Mouse (Mus musculus) heart, adult 18-20 months (tissue): ENCODE measurements around the gene Taar8a. TPM values are rescaled to one million over a fixed set of nuclear protein-coding genes. Genes with fewer than 3 reads are reported as not detected.
"Not testable (repeated sequence)": the region's sequence is repeated elsewhere in the genome, so short reads cannot be mapped to it uniquely, and the experiment has no call there.

Experiments
- DNase-seq, 2 experiments: peaks; one replicate each; pipeline ENCODE4 v3.0.0; 2021 to 2022; ENCODE audit warnings: mixed read lengths in 1 of 2
- long read RNA-seq, 2 experiments: library from polyadenylated mRNA; stranded (forward); transcript quantifications; one replicate each; pipeline ENCODE4 v2.0.0; 2021
- total RNA-seq, 2 experiments: library from RNA; stranded (reverse); gene quantifications; 2 replicates each; pipeline ENCODE4 v1.2.3; 2021

Taar8a gene
- total RNA-seq = not detected
- long read RNA-seq, experiment 1 = 0 reads
- long read RNA-seq, experiment 2 = 0 reads

DNA sequence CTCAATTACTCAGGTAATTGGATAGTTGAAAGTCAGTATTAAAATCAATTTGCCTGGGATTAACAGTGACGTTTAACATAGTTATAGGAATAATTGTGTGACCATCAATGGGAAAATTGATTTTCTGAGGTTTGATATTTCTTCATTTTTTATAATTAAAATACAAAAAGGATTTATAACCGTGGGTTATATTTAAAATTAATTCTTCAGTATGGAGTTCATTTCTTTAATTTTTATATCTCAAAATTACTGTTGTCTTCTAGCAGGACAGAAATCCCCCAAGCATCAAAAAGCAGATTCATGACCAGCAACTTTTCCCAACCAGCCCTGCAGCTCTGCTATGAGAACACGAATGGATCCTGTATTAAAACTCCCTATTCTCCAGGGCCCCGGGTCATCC, at the start of gene Taar8a:
Taar8a (plus strand) TSS at position 301 of the 400 bp plus-strand sequence.
- DNase-seq = not testable (repeated sequence)

DNA sequence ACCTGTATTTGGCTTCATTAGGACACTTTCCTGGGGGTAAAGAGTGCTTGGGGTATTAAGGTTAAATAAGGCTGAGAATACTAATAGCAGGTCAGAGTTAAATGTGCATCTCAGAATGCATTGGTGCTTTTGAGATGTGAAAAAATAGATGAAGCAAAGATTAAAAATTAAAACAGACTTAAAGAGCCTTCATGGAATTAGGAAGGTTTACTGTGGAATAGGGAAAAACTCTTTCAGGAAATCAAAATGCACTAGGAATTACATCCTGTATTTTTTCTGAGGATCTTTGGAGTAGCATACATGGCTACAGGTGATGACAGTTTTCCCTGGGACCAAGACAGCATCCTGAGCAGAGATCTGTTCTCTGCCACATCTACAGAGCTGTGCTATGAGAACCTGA, 49.4 kb upstream of the Taar8a start, which contains the start of gene Taar7d:
Taar7d (plus strand) TSS at position 301 of the 400 bp plus-strand sequence.
- DNase-seq = no peak

DNA sequence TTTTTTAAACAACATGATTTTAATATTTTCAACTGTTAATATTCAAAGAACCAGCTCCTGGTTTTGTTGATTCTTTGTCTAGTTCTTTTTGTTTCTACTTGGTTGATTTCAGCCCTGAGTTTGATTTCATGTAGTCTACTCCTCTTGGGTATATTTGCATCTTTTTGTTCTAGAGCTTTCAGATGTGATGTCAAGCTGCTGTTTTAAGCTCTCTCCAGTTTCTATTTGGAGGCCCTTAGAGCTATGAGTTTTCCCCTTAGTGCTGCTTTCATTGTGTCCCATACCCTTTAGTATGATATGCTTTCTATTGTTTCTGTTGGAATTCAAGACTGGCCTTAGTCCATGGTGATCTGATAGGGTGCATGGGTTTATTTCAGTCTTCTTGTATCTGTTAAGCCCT, 45.0 kb upstream of the Taar8a start:
- no peak for DNase-seq

DNA sequence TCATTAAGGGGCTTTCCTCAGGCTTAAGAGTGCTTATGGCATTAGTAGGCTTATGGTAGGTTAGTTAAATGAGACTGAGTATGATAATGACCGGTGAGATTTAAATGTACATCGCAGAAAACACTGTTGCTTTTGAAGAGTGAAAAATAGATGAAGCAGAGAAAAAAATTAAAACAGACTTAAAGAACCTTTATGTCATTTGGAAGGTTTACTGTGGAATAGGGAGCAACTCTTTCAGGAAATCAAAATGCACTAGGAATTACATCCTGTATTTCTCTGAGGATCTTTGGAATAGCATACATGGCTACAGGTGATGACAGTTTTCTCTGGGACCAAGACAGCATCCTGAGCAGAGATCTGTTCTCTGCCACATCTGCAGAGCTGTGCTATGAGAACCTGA, 39.0 kb upstream of the Taar8a start, which contains the start of gene Taar7e:
Taar7e (plus strand) TSS at position 301 of the 400 bp plus-strand sequence.
- DNase-seq = no peak

DNA sequence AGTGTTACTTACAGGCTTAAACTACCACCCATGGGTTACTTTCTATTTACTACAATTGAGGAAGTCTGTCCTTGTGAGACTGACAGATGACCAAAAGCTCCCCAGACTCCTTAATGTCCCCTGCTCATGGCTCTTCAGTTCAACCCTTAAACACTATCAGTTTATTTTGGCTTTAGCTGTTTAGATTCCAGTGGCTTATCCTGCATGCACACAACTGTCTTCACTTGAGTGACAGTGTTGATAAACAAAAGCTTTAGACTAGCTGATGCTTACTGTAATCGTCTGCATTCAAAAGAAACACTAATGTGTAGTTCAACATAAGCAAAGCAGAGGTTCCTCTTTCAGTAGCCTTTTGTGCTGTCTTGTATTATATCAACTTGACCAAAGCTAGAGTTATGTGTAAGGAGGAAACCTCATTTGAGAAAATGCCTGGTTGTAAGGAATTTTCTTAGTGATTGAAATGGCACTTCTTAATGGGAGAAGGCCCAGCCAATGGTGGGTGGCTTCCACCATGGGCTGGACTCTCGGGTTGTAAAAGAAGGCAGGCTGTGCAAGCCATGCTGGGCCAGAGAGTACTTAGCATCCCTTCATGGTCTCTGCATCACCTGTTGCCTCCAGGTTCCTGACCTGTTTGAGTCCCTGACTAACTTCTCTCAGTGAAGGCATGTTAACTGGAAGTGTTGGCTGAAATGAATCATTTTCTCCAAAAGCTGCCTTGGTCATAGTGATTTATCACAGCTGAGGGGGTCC, 36.0 kb upstream of the Taar8a start:
- no peak for DNase-seq

DNA sequence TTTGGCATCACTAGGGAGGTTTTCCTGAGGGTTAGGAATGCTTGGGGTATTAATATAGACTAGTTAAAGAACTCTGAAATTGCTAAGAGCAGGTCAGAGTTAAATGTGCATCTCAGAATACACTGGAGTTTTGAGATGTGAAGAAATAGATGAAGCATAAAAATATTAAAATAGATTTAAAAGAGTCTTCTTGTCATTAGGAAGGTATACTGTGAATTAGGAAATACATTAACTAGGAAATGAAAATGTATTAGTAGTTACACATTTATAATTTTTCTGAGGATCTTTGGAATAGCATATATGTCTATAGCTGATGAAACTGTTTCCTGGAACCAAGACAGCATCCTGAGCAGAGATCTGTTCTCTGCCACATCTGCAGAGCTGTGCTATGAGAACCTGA, 27.1 kb upstream of the Taar8a start, which contains the start of gene Taar7f:
Taar7f (plus strand) TSS at position 301 of the 400 bp plus-strand sequence.
- no peak for DNase-seq

DNA sequence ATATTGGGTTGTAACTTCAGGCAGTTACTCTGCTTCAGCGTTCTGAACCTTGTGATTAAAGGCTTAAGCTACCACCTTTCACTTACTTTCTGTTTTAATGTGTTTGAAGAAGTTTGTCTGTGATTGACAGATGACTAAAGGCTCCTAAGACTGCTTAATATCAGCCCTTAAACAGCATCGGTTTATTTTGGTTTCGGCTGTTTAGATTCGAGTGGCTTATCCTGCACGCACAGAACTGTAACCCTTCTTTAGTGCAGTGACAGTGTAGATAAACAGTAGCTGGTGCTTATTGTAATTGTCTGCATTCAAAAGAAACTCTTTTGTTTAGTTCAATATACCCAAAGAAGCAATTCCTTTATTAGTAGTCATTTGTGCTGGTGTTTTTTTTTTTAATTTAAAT, 24.3 kb upstream of the Taar8a start:
- no peak for DNase-seq

DNA sequence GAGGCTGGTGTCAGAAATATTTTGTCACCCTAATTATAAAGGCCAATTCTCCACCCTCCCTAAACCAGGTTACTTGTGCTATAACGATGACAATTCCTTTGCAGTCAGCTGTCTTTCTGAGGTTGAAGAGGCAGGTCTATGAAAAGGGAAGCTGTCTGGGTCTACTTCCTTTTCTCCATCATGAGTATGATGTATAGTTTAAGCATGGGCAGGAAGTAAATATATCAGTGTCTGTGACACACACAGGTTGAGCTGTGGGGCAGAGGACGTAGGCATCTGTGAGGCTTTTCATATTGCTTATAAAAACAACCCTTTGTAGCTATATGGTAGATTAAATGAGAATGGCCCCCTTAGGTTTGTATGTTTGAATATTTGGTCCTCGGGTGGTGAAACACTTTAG, 17.3 kb upstream of the Taar8a start:
- no peak for DNase-seq

DNA sequence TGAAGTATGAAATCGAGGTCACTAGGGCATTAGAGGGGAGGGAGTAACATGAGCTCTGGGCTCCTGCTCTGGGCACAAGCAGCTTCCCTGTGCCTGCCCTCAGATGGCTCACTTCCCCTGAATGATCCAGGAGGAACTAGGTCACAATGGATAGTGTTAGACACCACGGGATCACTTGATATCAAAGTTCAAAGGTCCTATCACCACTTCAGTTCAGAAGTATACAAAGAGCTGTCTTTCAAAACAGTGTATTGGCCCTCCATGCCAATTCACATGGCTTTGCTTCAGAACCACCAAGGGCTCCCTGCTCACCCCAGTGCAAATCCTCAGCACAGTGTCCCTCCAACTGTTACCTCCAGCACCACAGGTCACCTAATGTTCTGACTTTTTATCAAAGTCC, 1.5 kb upstream of the Taar8a start:
- not testable (repeated sequence) for DNase-seq

DNA sequence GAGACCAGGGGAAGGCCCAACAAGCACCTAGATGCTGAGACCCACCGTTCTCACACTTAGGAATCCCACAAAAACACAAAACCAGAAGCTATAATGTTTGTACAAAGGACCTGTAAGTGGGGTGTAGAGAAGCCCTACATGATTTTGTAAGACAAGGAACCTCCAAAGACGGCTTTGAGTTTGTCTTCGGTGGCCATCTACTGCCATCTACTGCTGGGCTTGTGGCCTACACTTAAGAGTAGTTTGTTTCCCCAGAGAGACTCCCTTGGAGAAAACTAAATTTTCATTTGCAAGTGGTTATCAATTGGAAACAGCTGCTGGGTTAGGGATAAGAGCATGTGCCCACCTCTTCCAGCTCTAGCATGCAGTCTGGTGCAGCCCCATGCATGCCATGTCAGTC, 3.9 kb downstream of the Taar8a start:
- DNase-seq = peak; percentile 15 to 65

DNA sequence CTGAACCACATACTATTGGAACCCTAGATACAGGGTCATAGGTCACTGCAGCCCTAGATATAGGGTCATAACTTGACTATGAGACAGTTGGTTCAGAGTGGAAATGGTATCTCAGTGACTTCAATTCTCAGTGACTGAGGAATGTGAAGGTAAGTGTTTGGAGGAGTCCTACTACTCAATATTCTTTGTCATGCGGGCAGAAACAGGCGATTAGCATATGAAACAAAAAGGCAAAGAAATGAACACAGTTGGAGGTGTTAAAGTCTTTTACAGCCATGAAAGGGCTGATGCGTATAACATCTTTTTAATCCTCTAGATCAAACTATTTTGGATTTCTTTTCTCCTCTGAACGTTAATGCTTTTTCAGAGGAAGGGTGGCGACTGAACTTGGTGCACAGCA, 9.6 kb downstream of the Taar8a start:
- no peak for DNase-seq

DNA sequence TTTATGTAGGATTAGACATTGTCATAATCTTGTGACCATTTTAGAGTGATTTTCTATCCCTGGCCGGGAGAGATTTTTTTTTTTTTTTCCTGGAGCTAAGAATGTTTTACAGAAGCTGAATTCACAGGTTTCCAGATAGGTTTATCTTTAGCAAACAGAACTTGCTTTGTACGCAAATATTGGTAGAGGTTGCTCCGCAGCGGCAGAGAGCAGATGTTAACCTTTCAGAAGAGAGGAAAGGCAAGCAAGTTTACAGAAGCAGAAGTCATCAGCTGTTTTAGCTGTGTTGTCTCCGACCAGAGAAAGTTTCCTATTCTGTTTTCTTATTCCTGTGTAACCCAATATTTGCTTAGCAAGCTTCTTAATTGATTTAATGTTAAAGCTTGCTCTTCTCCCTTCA, 10.3 kb downstream of the Taar8a start:
- DNase-seq = no peak

DNA sequence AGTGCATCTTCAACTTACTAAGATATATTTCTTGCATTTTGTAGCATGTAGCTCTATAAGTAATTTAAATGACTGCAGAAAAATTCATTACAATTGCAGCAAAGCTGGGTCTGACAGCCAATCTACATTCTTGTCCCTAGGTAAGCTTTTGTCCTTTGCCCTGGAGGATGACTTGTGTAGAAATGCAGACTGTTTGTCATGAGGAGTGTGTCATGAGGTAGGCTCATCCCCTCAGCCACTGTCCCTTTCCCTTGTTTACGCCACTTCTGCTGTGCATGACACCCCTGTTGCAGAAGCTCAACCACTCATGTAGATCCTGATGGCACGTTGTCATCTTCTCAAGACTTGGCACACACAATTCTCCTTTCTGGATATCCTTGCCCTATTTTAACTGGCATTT, 10.9 kb downstream of the Taar8a start:
- DNase-seq = no peak

DNA sequence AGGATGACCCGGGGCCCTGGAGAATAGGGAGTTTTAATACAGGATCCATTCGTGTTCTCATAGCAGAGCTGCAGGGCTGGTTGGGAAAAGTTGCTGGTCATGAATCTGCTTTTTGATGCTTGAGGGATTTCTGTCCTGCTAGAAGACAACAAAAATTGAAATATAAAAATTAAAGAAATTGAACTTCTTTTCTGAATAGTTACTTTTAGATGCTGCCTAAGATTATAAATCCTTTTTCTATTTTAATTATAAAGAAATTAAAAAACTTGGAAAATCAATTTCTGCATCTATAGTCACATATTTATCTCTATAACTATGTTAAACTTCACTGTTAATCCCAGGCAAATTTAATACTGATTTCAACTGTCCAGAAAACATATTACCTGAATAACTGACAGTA, 15.9 kb downstream of the Taar8a start, which contains the start of gene Taar8b:
Taar8b (minus strand) TSS at position 101 of the 400 bp plus-strand sequence.
- DNase-seq = no peak

DNA sequence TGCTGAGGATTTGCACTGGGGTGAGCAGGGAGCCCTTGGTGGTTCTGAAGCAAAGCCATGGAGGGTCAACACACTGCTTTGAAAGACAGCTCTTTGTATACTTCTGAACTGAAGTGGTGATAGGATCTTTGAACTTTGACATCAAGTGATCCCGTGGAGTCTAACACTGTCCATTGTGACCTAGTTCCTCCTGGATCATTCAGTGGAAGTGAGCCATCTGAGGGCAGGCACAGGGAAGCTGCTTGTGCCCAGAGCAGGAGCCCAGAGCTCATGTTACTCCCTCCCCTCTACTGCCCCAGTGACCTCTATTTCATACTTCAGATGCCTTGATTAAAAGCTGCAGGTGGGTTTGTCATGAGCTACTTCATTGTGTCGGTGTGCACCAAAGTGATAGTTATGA, 20.7 kb downstream of the Taar8a start:
- DNase-seq = not testable (repeated sequence)

DNA sequence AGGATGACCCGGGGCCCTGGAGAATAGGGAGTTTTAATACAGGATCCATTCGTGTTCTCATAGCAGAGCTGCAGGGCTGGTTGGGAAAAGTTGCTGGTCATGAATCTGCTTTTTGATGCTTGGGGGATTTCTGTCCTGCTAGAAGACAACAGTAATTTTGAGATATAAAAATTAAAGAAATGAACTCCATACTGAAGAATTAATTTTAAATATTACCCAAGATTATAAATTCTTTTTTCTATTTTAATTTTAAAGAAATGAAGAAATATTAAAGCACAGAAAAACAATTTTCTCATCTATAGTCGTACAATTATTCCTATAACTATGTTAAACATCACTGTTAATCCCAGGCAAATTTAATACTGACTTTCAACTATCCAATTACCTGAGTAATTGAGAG, 25.5 kb downstream of the Taar8a start, which contains the start of gene Taar8c:
Taar8c (minus strand) TSS at position 101 of the 400 bp plus-strand sequence.
- DNase-seq = not testable (repeated sequence)

DNA sequence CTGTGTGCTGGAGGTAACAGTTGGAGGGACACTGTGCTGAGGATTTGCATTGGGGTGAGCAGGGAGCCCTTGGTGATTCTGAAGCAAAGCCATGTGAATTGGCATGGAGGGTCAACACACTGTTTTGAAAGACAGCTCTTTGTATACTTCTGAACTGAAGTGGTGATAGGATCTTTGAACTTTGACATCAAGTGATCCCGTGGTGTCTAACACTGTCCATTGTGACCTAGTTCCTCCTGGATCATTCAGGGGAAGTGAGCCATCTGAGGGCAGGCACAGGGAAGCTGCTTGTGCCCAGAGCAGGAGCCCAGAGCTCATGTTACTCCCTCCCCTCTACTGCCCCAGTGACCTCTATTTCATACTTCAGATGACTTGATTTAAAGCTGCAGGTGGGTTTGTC, 27.0 kb downstream of the Taar8a start:
- DNase-seq = not testable (repeated sequence)

DNA sequence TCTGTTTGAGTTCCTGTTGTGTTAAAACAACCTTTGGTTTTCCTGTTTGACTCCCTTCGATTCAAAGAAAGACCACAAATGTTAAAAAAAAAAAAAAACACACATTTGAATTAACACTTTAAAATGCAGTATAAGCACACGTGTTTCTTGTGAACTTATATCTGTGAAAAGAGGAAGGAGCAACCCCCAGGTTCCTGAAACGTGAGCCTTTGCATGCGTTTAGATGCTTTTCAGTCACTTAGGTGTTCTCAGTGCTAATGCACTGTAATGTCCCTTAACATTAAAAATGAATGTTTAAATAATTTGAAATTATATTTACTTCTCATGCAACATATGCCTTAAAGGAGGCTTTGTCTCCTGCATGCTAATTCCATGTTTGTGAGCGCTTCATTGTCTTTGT, 31.4 kb downstream of the Taar8a start:
- DNase-seq = no peak

DNA sequence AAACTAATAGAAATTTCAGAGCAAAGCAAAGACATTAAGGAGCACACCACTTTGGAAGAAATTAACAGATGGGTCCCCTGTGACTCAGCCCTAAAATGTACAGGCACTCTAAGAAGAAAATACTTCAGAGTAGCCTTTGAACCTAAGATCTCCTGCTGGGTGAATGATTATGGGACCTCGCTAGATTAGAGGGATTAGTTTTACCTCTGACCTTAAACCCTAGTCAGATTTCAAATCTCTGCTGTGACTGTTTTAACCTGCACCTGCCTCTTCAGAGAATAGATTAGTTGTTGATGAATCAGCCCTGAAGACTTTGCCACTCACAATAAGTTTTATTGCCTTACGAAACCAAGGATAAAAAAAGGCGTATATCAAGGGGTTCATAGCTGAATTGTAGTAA, 31.9 kb downstream of the Taar8a start:
- no peak for DNase-seq

DNA sequence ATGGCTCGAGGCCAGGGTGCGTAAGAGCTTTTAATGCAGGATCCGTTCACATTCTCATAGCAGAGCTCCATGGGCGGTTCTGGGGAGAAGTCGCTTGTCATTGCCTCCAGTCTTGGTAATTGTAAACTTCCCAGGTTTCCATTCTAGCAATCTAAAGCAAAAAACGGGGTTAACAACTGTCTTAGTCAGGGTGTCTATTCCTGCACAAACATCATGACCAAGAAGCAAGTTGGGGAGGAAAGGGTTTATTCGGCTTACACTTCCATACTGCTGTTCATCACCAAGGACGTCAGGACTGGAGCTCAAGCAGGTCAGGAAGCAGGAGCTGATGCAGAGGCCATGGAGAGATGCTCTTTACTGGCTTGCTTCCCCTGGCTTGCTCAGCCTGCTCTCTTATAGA, 33.1 kb downstream of the Taar8a start, which contains the start of gene Taar9:
Taar9 (minus strand) TSS at position 101 of the 400 bp plus-strand sequence.
- DNase-seq = not testable (repeated sequence)

DNA sequence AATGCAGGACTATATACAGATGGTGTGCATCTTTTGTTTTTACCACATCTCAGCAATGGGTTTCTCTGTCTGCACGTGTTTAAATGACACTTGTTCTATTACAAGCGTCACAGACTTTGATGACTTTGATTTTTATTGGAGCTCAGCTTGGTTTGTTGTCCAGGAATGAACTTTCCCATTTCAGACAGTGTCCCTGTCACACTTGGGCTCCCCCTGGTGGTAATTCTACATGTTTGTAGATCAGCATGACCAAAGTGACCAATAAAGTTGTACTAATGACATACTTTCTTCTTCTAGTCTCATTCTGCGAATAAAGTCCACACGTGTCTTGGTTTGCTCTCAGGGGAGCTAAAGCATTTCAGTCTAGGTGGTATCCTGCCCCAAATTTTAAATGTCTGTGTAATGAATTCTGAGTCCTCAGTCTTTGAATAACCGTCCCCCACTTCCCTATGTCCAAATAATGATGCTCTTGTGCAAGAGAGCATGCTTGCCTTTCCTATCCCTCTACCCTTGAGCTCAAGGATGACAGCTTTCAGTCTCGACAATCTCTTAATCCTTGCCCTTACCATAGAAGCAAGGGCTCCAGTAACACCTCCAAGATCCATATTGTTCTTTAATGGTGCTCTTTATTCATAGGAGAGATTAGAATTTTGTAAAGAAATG, 34.9 kb downstream of the Taar8a start:
- DNase-seq = peak; percentile 25 to 76
